Mouse (Mus musculus) hindbrain, postnatal 0 days (tissue): ENCODE data around the gene Klrb1f. TPM values are rescaled to one million over a fixed set of nuclear protein-coding genes. Genes with fewer than 3 reads are reported as not detected.
"Not testable (repeated sequence)": the region's sequence is repeated elsewhere in the genome, so short reads cannot be mapped to it uniquely, and the experiment has no call there.

Experiments used
- ATAC-seq: fragments of 200-750 bp; cut with Nextera tagmentation; 2 replicates; pipeline ENCODE4 v1.8.0; 2017; ENCODE audit warnings: mild to moderate bottlenecking, moderate TSS enrichment, moderate library complexity
- DNase-seq: peaks from one replicate; pipeline ENCODE4 v3.0.0-alpha.2; 2015; ENCODE audit warnings: low spot score
- H3K27ac ChIP-seq: fragments of 300-500 bp; sonication (generic); 2 replicates; pipeline ENCODE4 v1.5.1; 2014; ENCODE audit warnings: mild to moderate bottlenecking
- H3K27me3 ChIP-seq: fragments of 300-500 bp; sonication (generic); 2 replicates; pipeline ENCODE4 v1.6.1; 2014; ENCODE audit warnings: low read length, mixed read lengths; ENCODE audit not compliant: insufficient read depth
- H3K36me3 ChIP-seq: fragments of 300-500 bp; sonication (generic); 2 replicates; pipeline ENCODE4 v1.6.1; 2014; ENCODE audit warnings: low read length, mixed read lengths; ENCODE audit not compliant: insufficient read depth
- H3K4me1 ChIP-seq: fragments of 300-500 bp; sonication (generic); 2 replicates; pipeline ENCODE4 v1.6.1; 2014; ENCODE audit warnings: antibody characterized with exemption, low read length, mixed read lengths; ENCODE audit not compliant: insufficient read depth
- H3K4me2 ChIP-seq: fragments of 300-500 bp; sonication (generic); 2 replicates; pipeline ENCODE4 v1.6.1; 2014; ENCODE audit warnings: low read depth, mild to moderate bottlenecking, low read length, moderate library complexity, mixed read lengths
- H3K4me3 ChIP-seq: fragments of 300-500 bp; sonication (generic); 2 replicates; pipeline ENCODE4 v1.5.1; 2014; ENCODE audit warnings: low read length
- H3K9ac ChIP-seq: fragments of 300-500 bp; sonication (generic); replicated peaks from 2 replicates; pipeline ENCODE4 v1.6.1; 2014; ENCODE audit warnings: mild to moderate bottlenecking, low read length, moderate library complexity, mixed read lengths
- H3K9me3 ChIP-seq: fragments of 300-500 bp; sonication (generic); 2 replicates; pipeline ENCODE4 v1.6.1; 2016; ENCODE audit warnings: low read length, mixed read lengths
- CTCF ChIP-seq: IDR thresholded peaks from 2 replicates; pipeline ENCODE4 v1.5.1; 2016; ENCODE audit warnings: antibody characterized with exemption, control low read depth, low read depth
- WGBS: fragments of 180-500 bp; shearing (Covaris S2); extraction: QIAGEN DNeasy Blood & Tissue Kit; methylation state at CpG from one replicate; pipeline ENCODE4 v1.1.7; 2014; 5-methylcytosine and 5-hydroxymethylcytosine counted together
- polyA plus RNA-seq: library from polyadenylated mRNA; unstranded; fragments of >200 nt; fragmentation: Nextera tagmentation; extraction: Ambion mirVana; gene quantifications from 2 replicates; pipeline ENCODE4 v1.2.1, GENCODE M21; 2015
- total RNA-seq: library from RNA; depleted of rRNA; stranded (reverse); fragments of >200 nt; gene quantifications from 2 replicates; pipeline ENCODE4 v1.2.3, GENCODE M21; 2014

Klrb1f gene
- total and polyA plus RNA-seq, 2 experiments from 2014 or later = 0.24 TPM; not detected in 1

DNA sequence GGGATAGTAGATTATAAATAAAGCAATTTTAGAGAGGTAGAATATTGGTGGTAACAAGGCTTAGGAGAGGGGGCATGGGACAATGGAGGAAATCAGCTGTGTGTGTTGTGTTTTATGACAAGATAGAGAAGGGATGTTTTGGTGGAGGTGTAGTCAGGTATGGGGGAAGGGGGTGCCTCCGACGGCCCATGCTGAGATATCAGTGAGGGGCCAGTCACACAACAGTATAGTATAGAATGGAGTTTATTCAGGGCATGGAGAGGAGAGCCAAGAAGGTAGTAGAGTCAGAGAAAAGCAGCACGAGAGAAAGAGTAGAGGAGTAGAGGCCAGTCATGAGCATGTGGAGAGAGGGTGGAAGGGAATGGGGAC is 35.2 kb upstream of the Klrb1f start:
- WGBS = 80% methylated on average over 3 of the region's 3 CpGs

DNA sequence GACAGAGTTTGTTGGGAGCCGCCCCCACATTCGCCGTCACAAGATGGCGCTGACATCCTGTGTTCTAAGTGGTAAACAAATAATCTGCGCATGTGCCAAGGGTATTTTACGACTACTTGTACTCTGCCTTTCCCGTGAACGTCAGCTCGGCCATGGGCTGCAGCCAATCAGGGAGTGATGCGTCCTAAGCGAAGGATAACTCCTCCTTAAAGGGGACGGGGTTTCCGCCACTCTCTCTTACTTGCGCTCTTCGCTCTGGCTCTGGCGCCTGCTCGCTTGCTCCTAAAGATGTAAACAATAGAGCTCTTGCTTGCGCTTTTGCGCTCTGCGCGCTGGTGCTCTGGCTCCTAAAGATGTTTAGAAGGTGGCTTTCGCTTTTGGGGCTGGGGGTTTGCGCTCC is 33.7 kb upstream of the Klrb1f start:
- H3K9me3 ChIP-seq, H3K4me1 ChIP-seq, H3K4me2 ChIP-seq, H3K36me3 ChIP-seq, H3K27me3 ChIP-seq, H3K4me3 ChIP-seq, H3K27ac ChIP-seq, DNase-seq, H3K9ac ChIP-seq, ATAC-seq: not testable (repeated sequence)
- WGBS = 96% methylated on average over 17 of the region's 23 CpGs

More for the DNA sequence above, 35.2 kb upstream of the Klrb1f start:
- Histone ChIP-seq H3K4me3 (no peak overlapping the region), H3K4me2 (no peak overlapping the region), H3K27ac (no peak overlapping the region), H3K9ac (no peak overlapping the region), H3K36me3 (no peaks in the 10 kb centered on the region), H3K27me3 (no peaks in the 10 kb centered on the region), H3K9me3 (no peaks in the 10 kb centered on the region), H3K4me1 (no peaks in the 10 kb centered on the region)
- no peak for DNase-seq
- ATAC-seq = no peak
- no peak for TF ChIP-seq CTCF

DNA sequence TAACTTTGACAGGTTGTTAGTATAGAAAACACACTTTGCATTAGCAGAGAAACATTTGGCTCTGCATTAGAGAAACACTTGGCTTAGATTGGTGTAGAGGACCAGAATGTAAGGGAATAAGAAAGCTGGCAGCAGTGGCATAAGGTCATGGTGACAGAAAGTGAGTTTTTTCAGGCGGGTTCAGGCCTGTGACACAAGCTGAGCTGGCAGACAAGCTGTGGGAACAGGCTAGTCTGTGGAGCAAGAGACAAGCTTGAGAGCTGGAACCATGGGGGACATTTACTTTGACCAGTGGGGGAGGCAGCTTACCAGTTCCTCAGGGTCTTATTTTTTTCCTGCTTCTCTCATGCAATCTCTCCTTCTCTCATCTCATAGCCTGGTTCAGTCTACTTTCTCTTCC is 32.7 kb upstream of the Klrb1f start:
- ATAC-seq (no peak), DNase-seq (no peak)
- no peak overlapping the region for H3K4me2 ChIP-seq
- no peak overlapping the region for H3K27ac ChIP-seq
- no peaks in the 10 kb centered on the region for H3K4me1 ChIP-seq
- no peaks in the 10 kb centered on the region for H3K36me3 ChIP-seq
- no peak overlapping the region for H3K4me3 ChIP-seq
- no peak for TF ChIP-seq CTCF
- 62% methylated on average over 1 of the region's 1 CpGs for WGBS
- H3K27me3 ChIP-seq = no peaks in the 10 kb centered on the region
- no peaks in the 10 kb centered on the region for H3K9me3 ChIP-seq
- H3K9ac ChIP-seq = no peak overlapping the region

DNA sequence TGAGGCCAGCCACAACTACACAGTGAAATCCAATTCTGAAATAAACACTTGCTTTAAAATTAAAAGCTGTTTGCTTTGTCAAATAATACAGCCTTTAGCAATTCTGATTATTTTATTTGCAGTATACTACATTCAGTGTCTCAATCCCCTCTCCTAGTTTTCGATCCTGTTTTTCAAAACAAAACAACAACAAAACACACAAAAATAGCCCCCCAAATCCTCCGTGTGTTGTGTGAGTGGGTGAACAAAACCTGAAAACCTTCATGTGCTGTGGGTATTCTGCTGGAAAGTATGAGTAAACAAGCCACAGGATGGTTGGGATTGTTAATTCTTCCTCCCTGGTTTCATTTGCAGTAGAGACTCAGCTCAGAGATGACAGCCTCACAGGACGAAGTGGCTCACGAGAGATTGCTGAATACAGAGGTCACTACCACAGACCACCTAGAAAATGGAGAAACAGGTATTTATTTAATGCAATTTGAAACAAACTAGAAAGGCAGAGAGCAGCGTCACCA is 31.9 kb upstream of the Klrb1f start:
- ATAC-seq = no peak
- Histone ChIP-seq H3K27ac (no peak overlapping the region), H3K9me3 (no peaks in the 10 kb centered on the region), H3K9ac (no peak overlapping the region), H3K36me3 (no peaks in the 10 kb centered on the region), H3K4me3 (no peak overlapping the region), H3K27me3 (no peaks in the 10 kb centered on the region), H3K4me1 (no peaks in the 10 kb centered on the region), H3K4me2 (no peak overlapping the region)
- whole genome bisulfite sequencing = 84% methylated on average over 5 of the region's 5 CpGs
- TF ChIP-seq CTCF = no peak
- no peak for DNase-seq

DNA sequence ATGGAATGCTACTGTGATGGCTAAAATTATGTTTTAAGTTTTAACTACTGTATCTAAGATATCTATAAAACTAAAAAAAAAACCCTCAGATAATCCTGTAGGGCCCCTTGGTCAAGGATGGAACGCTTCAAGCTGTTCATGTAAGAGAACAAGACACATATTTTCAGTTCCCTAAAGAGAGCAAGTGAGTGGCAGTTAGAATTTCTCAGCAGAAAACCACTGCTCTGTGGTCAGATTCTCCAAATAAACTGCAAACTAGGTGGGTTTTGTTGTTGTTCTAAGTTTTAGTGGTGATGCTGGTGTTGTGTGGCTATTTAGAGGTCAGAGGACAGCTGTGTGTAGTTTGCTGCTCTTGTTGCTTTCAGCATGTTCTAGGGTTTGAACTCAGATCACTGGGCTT is 31.3 kb upstream of the Klrb1f start:
- Histone ChIP-seq H3K4me2 (no peak overlapping the region), H3K27me3 (no peaks in the 10 kb centered on the region), H3K36me3 (no peaks in the 10 kb centered on the region), H3K9ac (no peak overlapping the region), H3K27ac (no peak overlapping the region), H3K4me3 (no peak overlapping the region), H3K4me1 (no peaks in the 10 kb centered on the region), H3K9me3 (no peaks in the 10 kb centered on the region)
- DNase-seq (no peak), ATAC-seq (no peak)
- TF ChIP-seq CTCF = no peak
- WGBS = 77% methylated on average over 1 of the region's 1 CpGs

DNA sequence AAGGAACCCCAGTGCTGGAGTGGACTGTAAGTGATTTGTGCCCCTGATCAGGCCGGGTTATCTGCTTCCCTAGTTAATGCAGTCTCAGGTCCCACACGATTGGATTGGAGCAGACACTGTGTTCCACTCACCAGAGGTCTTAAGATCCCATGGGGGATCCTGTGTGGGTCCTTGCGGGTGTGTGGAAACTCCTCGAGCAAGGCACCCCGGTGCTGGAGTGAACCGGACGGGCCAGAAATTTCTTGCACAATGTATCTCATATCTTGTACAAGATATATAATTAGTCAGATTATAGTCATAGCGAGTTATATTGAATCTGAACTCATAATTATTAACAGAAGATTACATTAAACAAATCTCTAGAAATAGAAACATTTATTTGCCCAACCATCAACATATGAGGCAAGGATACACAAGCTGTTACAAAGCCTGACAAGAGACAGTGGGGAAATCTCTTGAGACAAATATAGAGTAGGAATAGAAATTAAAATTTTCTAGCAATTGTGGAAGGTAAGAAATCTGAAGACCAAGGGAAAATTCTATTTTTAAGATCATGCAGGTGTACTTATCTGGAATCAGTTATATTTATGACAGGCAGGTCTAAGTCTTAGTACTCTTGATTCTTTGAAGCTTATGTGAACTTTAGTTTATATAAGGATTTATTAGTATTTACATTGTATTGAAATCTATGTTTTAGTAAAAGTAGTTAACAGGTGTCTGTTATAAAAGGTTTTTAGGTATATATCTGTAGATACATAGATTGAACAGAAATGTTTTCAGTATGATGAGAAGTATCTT is 18.1 kb upstream of the Klrb1f start:
- WGBS = 93% methylated on average over 8 of the region's 8 CpGs
- ATAC-seq = no peak
- no peak for TF ChIP-seq CTCF

DNA sequence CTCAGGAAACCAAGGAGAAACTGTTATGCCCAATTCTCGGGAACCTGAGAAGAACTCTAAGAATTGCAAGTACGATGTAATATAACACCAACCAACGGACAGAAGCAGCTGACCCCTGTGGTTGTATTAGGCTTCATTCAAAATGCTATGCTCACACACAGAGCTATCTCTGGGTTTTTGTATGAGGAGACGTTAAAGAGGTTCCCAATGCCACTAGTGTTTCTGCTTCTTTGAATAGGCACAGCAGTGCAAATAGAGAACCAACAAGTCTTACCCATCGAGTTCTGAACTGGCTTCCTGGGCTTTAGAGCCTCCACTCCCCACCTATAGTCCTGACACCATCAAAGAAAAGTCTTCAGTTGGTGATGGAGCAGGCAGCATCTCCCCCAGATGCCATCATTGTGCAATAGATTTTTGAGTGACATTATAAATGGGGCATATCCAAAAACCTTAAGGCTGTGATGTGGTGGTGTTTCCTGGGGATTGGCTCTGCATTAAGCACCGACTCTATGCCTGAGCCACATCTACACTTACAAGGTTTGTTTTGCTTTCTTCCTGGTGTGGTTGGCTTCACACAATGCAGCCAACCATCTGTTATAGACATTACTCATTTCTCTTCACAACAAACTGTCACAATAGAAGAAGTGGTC is 15.4 kb upstream of the Klrb1f start:
- ATAC-seq (no peak), DNase-seq (no peak)
- TF ChIP-seq CTCF = no peak
- no peak overlapping the region for H3K4me3 ChIP-seq
- no peaks in the 10 kb centered on the region for H3K36me3 ChIP-seq
- H3K4me1 ChIP-seq = no peaks in the 10 kb centered on the region
- 64% methylated on average over 6 of the region's 6 CpGs for WGBS
- H3K4me2 ChIP-seq = no peak overlapping the region
- H3K9me3 ChIP-seq = no peaks in the 10 kb centered on the region
- no peaks in the 10 kb centered on the region for H3K27me3 ChIP-seq
- H3K9ac ChIP-seq = no peak overlapping the region
- H3K27ac ChIP-seq = no peak overlapping the region

More for the DNA sequence above, 18.1 kb upstream of the Klrb1f start:
- H3K4me1 ChIP-seq = no peaks in the 10 kb centered on the region
- H3K27me3 ChIP-seq = no peaks in the 10 kb centered on the region
- no peak overlapping the region for H3K9ac ChIP-seq
- H3K4me2 ChIP-seq = no peak overlapping the region
- no peak for DNase-seq
- no peaks in the 10 kb centered on the region for H3K36me3 ChIP-seq
- no peak overlapping the region for H3K27ac ChIP-seq
- H3K4me3 ChIP-seq = no peak overlapping the region
- H3K9me3 ChIP-seq = no peaks in the 10 kb centered on the region
